Mouse (Mus musculus): ENCODE data around the gene Nupr1l. TPM values are rescaled to one million over a fixed set of nuclear protein-coding genes. Genes with fewer than 3 reads are reported as not detected.

Gene Nupr1l
- total RNA-seq, 1 experiment from 2014 or later = 4.3 TPM

Other genes with a start within 250 kb of the Nupr1l start
- gene Zfp11, start 238.4 kb upstream of the Nupr1l start, total RNA-seq (2021) = 2.9 and 3.2 TPM in 2 replicates
- gene Sept14, start 200.0 kb upstream of the Nupr1l start, total RNA-seq (2021) = not detected in 2 replicates
- gene Mrps17, start 193.0 kb upstream of the Nupr1l start, total RNA-seq (2021) = 90.9 and 98.1 TPM in 2 replicates
- 116 and 119 TPM in 2 replicates for gene Nipsnap2, start 183.5 kb upstream of the Nupr1l start, total RNA-seq (2021)
- gene Psph, start 121.1 kb upstream of the Nupr1l start, total RNA-seq (2021) = 25.3 and 26.7 TPM in 2 replicates
- 39.5 and 44.8 TPM in 2 replicates for gene Sumf2, start 61.6 kb upstream of the Nupr1l start, total RNA-seq (2021)
- gene Chchd2, start 21.1 kb upstream of the Nupr1l start, total RNA-seq (2021) = 932 and 939 TPM in 2 replicates
- gene Zbed5, start 12.8 kb upstream of the Nupr1l start, total RNA-seq (2021) = 1.6 and 1.7 TPM in 2 replicates
- 1.2 and 1.7 TPM in 2 replicates for gene Phkg1, start 10.0 kb upstream of the Nupr1l start, total RNA-seq (2021)
- gene Vkorc1l1, start 33.4 kb downstream of the Nupr1l start, total RNA-seq (2021) = 30.1 and 31.2 TPM in 2 replicates
- 40.0 and 41.2 TPM in 2 replicates for gene Gusb, start 94.5 kb downstream of the Nupr1l start, total RNA-seq (2021)
- 131 and 168 TPM in 2 replicates for gene Asl, start 120.7 kb downstream of the Nupr1l start, total RNA-seq (2021)
- gene Crcp, start 120.8 kb downstream of the Nupr1l start, total RNA-seq (2021) = 35.9 and 38.6 TPM in 2 replicates
- gene Tpst1, start 164.8 kb downstream of the Nupr1l start, total RNA-seq (2021) = 32.5 and 35.5 TPM in 2 replicates
- gene Kctd7, start 236.3 kb downstream of the Nupr1l start, total RNA-seq (2021) = 8.7 and 10.0 TPM in 2 replicates